Mouse (Mus musculus) heart, postnatal 14 days (tissue): Measurements from ENCODE around the gene Vps11. TPM values are rescaled to one million over a fixed set of nuclear protein-coding genes. Genes with fewer than 3 reads are reported as not detected.

Experiments used
- microRNA-seq, 2 experiments: library from miRNA; unstranded; fragments of <30 nt; microRNA quantifications; one replicate each; pipeline ENCODE4 v1.2.0; 2021 to 2022
- total RNA-seq, 2 experiments: library from RNA; stranded (reverse); gene quantifications; 2 replicates each; pipeline ENCODE4 v1.2.3; 2021

Gene Vps11
- total RNA-seq, 2 experiments from 2014 or later = 17.8 to 19.5 TPM

Small RNA genes within 50 kb of the gene (microRNA-seq; reads per million reads assigned to microRNA genes)
- gene Gm44335 = 0 reads per million in 2 experiments
- 0.72 to 1.1 reads per million in 2 experiments for gene Mir7085

Other genes starting within 250 kb of the Vps11 start
- gene Gm49380, start 248.2 kb downstream of the Vps11 start, total RNA-seq = under 1 TPM in 1 of 2 experiments, not detected in 1; 0.12 TPM
- 10 to 100 TPM; 10.1 to 11.3 TPM for gene Rnf26, start 248.2 kb downstream of the Vps11 start, total RNA-seq
- gene Mcam, start 227.2 kb downstream of the Vps11 start, total RNA-seq = 10 to 100 TPM; 81.2 to 82.3 TPM
- gene Cbl, start 127.6 kb downstream of the Vps11 start, total RNA-seq = 10 to 100 TPM; 26.4 to 31.2 TPM
- gene Ccdc153, start 121.0 kb downstream of the Vps11 start, total RNA-seq = 1 to 10 TPM in 1 of 2 experiments, not detected in 1; 1.1 TPM
- gene Pdzd3, start 110.2 kb downstream of the Vps11 start, total RNA-seq = 1 to 10 TPM; 2.0 to 2.8 TPM
- 10 to 100 TPM; 17.3 TPM for gene Nlrx1, start 93.1 kb downstream of the Vps11 start, total RNA-seq
- gene Abcg4, start 73.1 kb downstream of the Vps11 start, total RNA-seq = under 1 TPM; 0.72 to 0.73 TPM
- gene Hinfp, start 56.0 kb downstream of the Vps11 start, total RNA-seq = 10 to 100 TPM; 11.0 to 11.4 TPM
- 10 to 100 TPM; 15.8 to 16.6 TPM for gene C2cd2l, start 41.4 kb downstream of the Vps11 start, total RNA-seq
- 10 to 100 TPM; 18.8 to 21.0 TPM for gene Dpagt1, start 35.7 kb downstream of the Vps11 start, total RNA-seq
- 10 to 100 TPM; 21.6 to 35.0 TPM for gene H2afx, start 27.0 kb downstream of the Vps11 start, total RNA-seq
- gene Hmbs, start 17.4 kb downstream of the Vps11 start, total RNA-seq = 10 to 100 TPM; 44.4 to 46.8 TPM
- 10 to 100 TPM; 38.9 to 52.1 TPM for gene Hyou1, start 17.8 kb upstream of the Vps11 start, total RNA-seq
- gene Slc37a4, start 35.2 kb upstream of the Vps11 start, total RNA-seq = 10 to 100 TPM; 29.6 to 31.0 TPM
- 100 to 1,000 TPM; 728 to 854 TPM for gene Rps25, start 45.5 kb upstream of the Vps11 start, total RNA-seq
- gene Trappc4, start 45.9 kb upstream of the Vps11 start, total RNA-seq = 10 to 100 TPM; 32.1 to 35.8 TPM
- 10 to 100 TPM; 11.4 to 11.9 TPM for gene Ccdc84, start 56.9 kb upstream of the Vps11 start, total RNA-seq
- gene Foxr1, start 79.5 kb upstream of the Vps11 start, total RNA-seq = not detected
- not detected for gene Upk2, start 93.3 kb upstream of the Vps11 start, total RNA-seq
- gene Bcl9l, start 121.2 kb upstream of the Vps11 start, total RNA-seq = 10 to 100 TPM; 57.9 to 64.9 TPM
- under 1 TPM; 0.12 to 0.20 TPM for gene Cxcr5, start 200.2 kb upstream of the Vps11 start, total RNA-seq
- 10 to 100 TPM; 92.0 to 94.3 TPM for gene Ddx6, start 243.2 kb upstream of the Vps11 start, total RNA-seq